Mouse (Mus musculus) urinary bladder, adult 18-20 months (tissue): ENCODE data around the gene Tbce.

Experiments
- DNase-seq, 2 experiments: peaks; one replicate each; pipeline ENCODE4 v3.0.0; 2022; ENCODE audit warnings: low spot score in 2 of 2, mixed read lengths in 2 of 2

Gene Tbce

DNA sequence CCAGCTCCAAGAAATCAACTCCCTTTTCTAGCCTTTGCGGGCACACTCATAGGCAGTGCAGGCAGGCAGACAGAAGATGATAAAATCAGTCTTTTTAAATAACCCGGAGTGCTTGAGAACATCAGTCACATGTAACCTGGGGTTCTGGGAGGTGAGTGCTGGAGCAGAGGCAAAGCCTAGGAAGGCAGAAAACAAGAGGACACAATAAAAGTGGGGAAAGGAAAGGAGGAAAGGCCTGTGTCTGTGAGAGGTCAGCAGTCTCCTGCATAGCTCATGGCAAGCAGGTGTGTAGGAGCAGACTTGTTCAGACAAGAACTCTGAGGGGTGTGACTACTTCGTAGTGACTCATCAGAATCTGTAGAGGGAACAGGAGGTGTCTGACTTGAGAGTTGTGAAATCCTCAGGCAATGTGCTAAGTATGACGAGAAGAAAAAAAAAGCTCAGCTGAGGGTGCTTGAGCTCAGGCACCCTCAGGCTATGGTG is 70.8 kb downstream of the Tbce start:
- peak; percentile 16 to 57 for DNase-seq

DNA sequence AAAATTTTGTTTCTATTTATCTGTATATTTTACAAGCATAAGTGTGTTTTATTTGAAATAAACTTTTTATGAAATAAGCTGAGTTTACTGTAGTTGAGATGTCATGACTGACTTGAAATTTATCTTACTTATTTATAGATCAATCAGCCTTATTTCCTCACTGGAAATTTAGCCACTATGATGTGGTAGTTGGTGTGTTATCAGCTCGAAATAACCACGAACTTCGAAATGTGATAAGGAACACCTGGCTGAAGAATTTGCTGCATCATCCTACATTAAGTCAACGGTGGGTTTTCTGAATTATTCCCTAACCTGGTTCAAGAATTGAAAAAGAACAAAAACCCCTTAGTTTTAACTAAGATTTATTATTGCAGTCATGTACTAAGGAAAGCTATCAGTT is 73.3 kb downstream of the Tbce start:
- no peak for DNase-seq

DNA sequence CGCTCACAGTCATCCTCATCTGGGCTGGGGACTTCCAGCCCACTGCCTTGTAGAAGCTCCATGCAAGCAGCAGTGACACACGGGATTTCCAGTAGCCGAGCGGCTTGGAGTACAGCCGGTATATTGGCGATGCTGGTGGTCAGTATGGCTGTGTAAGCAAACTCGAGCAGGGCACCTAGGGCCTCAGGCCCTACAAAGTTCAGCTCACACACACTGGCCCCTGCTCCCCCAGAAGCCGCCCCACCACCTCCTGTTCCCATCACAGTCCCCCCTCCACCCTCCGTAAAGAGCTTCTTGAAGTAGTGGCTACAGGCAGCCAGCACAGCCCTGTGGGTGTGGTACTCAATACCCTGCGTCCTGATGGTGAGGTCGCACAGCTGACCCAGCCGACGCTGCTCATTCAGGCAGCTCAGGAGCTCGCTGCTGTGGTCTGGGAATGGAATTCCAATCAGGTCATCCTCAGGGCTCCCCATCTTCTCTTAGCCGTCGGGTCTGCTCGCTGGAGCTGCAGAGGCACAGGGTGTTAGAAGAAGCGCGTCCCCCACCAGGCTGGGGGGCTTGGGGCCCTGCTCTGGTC is 74.0 kb downstream of the Tbce start:
- DNase-seq, result no peak

DNA sequence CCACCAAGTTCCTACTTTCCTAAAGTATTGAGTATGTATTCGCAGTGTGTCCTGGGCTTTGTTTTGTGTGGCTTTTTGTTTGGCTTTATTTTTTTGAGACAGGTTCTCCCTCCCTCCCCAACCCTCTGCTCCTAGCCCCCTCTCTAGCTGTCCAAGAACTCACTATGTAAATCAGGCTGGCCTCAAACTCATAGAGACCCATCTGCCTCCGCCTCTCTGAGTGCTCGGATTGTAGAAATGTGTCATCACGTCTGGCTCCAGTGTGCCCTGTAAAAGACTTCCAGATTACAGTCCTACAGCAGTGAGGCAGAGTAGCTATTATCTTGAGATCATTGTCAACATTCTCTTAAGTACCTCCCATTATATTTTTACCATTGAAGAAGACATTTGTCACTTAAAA is 78.4 kb downstream of the Tbce start:
- no peak for DNase-seq

DNA sequence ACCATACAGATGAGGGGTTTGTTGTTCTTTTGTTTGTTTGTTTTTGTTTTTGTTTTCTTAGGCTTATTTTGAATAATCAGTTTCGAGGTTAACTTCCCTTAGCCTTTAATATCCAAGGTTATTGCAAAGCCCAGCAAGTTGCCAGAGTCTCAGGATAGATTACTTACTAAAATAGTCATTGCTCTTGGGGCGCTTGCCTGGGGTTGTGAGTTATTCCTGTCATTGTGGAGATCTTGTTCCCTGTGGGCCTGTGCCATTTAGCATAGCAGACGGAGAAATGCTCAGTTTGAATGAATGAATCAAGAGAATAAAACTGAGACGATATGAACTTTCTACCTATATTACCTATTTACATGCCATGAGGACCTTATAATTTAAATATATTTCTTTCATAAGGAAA is 79.2 kb downstream of the Tbce start:
- no peak for DNase-seq

DNA sequence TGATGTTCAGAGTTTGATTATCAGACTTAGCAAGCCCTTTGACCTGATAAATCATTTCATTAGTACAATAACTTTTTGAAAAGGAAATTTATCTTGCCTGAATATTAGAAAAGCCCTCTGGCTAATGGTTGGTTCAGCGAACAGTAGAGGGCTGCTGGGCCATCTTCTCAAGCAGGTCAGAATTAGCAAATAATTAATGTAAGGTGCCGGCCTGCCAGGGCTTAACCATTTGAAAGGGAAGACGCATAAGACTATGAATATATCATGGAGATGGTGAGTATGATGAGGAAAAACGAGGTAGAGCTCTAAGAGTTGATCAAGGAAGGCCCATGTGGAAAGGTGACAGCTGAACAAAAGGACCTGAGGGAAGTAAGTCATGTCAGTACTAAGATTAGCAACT is 82.8 kb downstream of the Tbce start:
- no peak for DNase-seq

DNA sequence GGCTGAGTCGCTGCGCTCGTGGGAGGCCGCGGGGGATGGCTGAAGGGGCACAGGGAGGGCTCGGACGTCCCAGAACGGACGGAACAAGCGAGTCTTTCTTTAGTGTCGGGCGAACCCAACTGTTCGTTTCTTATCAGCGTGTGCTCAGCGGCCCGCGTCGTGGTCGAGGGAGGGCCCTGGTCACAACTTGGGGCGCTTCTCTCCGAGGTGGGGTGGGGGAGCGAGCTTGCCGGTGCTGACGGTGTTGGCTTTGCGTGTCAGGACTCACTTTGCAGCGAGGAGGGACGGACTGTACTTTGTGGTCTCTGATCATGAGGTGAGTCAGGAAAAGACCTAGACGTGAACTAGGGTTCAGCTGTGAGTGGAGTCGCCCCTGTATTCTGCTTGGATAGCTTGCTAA is 84.5 kb downstream of the Tbce start:
- DNase-seq, result peak in 1 of 2 experiments; percentile 31

DNA sequence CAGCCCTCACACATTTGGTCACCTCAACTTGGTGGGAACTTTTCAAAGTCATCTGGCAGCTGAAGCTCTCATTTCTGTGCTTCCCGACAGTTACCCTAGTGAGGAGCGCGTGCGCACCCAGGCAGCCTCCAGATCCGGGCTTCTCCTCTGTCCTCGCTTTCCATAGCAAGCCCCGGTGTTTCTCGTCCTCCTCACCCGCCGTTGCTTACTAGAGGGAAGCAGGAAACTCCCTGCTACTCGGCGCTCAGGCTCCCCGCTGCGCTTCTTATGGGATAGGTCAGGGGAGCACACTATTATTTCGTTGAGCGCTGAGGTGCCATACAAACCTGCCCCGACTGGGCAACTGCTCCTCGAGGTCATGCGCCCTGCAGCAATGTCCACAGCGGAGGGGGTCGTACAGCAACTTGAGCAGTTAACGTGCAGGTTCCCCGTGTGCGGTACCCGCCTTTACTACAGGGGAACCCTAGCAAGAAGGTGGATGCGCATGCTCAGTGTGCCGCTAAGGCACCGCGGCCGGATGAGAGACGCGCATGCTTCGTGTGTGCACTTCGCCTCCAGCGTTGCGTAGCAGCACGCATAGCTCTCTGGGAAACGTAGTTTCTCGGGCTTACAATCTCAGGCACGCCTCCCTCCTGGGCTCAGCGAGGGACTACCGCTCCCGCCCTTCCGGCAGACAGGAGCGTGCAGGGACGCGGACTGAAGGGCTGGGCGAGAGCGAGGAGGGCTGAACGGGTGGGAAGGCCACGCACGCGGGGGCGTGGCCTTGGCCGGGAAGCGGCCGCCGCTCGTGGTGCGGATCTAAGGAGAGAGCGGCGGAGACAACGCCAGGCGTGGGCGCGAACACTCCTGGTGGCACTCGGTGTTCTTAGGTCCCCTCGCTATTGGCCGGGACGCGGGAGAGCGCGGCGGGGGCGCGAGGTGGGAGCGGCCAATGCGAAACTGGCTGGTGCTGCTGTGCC is 85.3 kb downstream of the Tbce start, which contains the start of gene B3galnt2:
TSS of gene B3galnt2 (plus strand) at position 596 of the 959 bp plus-strand sequence.
- DNase-seq, result peak; percentile 78 to 97
